Mouse (Mus musculus): ENCODE data around the gene Pip4p1. TPM values are rescaled to one million over a fixed set of nuclear protein-coding genes. Genes with fewer than 3 reads are reported as not detected.
A peak's percentile ranks its signal among the peaks of the same experiment; 100 is the strongest.

Gene Pip4p1
- polyA plus RNA-seq, 1 experiment: 93.2 TPM

GRCm38 (mm10) chr14:50936649-50937048 is 6.0 kb upstream of the Pip4p1 start:
- WGBS: 88% methylated on average over 1 of the region's 1 CpGs
- Histone ChIP-seq H3K27ac (ENCODE audit: control insufficient read depth, insufficient read depth, low read length) (no peak overlapping the region), H3K36me3 (ENCODE audit: control insufficient read depth, insufficient read depth, low read length) (no peaks in the 10 kb centered on the region), H3K4me3 (ENCODE audit: control insufficient read depth, insufficient read depth, low read length) (no peak overlapping the region), H3K4me1 (replicated peaks; ENCODE audit: control insufficient read depth, insufficient read depth, low read length) (peaks cover under 1% of the 10 kb centered on the region; the same call in 1 of the 2 replicates), H3K27me3 (ENCODE audit: control insufficient read depth, insufficient read depth, low read length) (no peaks in the 10 kb centered on the region)
- TF ChIP-seq CTCF (IDR thresholded peaks at IDR 0.05; ENCODE audit: borderline replicate concordance, control insufficient read depth, extremely low read depth, insufficient read depth, low read length, poor library complexity): no peak
- no peak for TF ChIP-seq POLR2A (IDR thresholded peaks at IDR 0.05; ENCODE audit: control insufficient read depth, extremely low read depth, insufficient read depth, low read length, poor library complexity)
- DNase-seq: no peak

GRCm38 (mm10) chr14:50931493-50932020 is 901 bp upstream of the Pip4p1 start:
- peak overlapping the region; percentile 21; the same call in 1 of the 2 replicates for H3K27ac ChIP-seq (ENCODE audit: control insufficient read depth, insufficient read depth, low read length)
- no peak for DNase-seq
- H3K36me3 ChIP-seq (ENCODE audit: control insufficient read depth, insufficient read depth, low read length): peaks cover 10% of the 10 kb centered on the region
- WGBS: 22% methylated on average over 12 of the region's 12 CpGs
- peak overlapping the region; percentile 49 for H3K4me3 ChIP-seq (ENCODE audit: control insufficient read depth, insufficient read depth, low read length)
- no peak for TF ChIP-seq POLR2A (IDR thresholded peaks at IDR 0.05; ENCODE audit: control insufficient read depth, extremely low read depth, insufficient read depth, low read length, poor library complexity)
- TF ChIP-seq CTCF (IDR thresholded peaks at IDR 0.05; ENCODE audit: borderline replicate concordance, control insufficient read depth, extremely low read depth, insufficient read depth, low read length, poor library complexity): no peak
- peaks cover 6% of the 10 kb centered on the region for H3K4me1 ChIP-seq (replicated peaks; ENCODE audit: control insufficient read depth, insufficient read depth, low read length)
- H3K27me3 ChIP-seq (ENCODE audit: control insufficient read depth, insufficient read depth, low read length): no peaks in the 10 kb centered on the region

GRCm38 (mm10) chr14:50930377-50930753 is 291 bp downstream of the Pip4p1 start:
- under 1% methylated on average over 38 of the region's 38 CpGs for WGBS
- Histone ChIP-seq H3K4me3 (ENCODE audit: control insufficient read depth, insufficient read depth, low read length) (peak overlapping the region; percentile 71), H3K36me3 (ENCODE audit: control insufficient read depth, insufficient read depth, low read length) (peaks cover 10% of the 10 kb centered on the region), H3K27ac (ENCODE audit: control insufficient read depth, insufficient read depth, low read length) (peak overlapping the region; percentile 19; the same call in 1 of the 2 replicates), H3K4me1 (replicated peaks; ENCODE audit: control insufficient read depth, insufficient read depth, low read length) (peaks cover 9% of the 10 kb centered on the region), H3K27me3 (ENCODE audit: control insufficient read depth, insufficient read depth, low read length) (no peaks in the 10 kb centered on the region)
- DNase-seq: peak; percentile 73
- TF ChIP-seq CTCF (IDR thresholded peaks at IDR 0.05; ENCODE audit: borderline replicate concordance, control insufficient read depth, extremely low read depth, insufficient read depth, low read length, poor library complexity): no peak
- no peak for TF ChIP-seq POLR2A (IDR thresholded peaks at IDR 0.05; ENCODE audit: control insufficient read depth, extremely low read depth, insufficient read depth, low read length, poor library complexity)

- TF ChIP-seq POLR2A (IDR thresholded peaks at IDR 0.05; ENCODE audit: control insufficient read depth, extremely low read depth, insufficient read depth, low read length, poor library complexity) (no peak), CTCF (IDR thresholded peaks at IDR 0.05; ENCODE audit: borderline replicate concordance, control insufficient read depth, extremely low read depth, insufficient read depth, low read length, poor library complexity) (no peak)
- Histone ChIP-seq H3K27me3 (ENCODE audit: control insufficient read depth, insufficient read depth, low read length) (no peaks in the 10 kb centered on the region), H3K27ac (ENCODE audit: control insufficient read depth, insufficient read depth, low read length) (peak overlapping the region; percentile 19; the same call in 1 of the 2 replicates), H3K36me3 (ENCODE audit: control insufficient read depth, insufficient read depth, low read length) (peaks cover 10% of the 10 kb centered on the region), H3K4me1 (replicated peaks; ENCODE audit: control insufficient read depth, insufficient read depth, low read length) (peaks cover 9% of the 10 kb centered on the region), H3K4me3 (ENCODE audit: control insufficient read depth, insufficient read depth, low read length) (peak overlapping the region; percentile 71)
- 7% methylated on average over 10 of the region's 10 CpGs for WGBS
- DNase-seq: no peak
Measured at GRCm38 (mm10) chr14:50929951-50930350, 705 bp downstream of the Pip4p1 start.

- TF ChIP-seq CTCF (IDR thresholded peaks at IDR 0.05; ENCODE audit: borderline replicate concordance, control insufficient read depth, extremely low read depth, insufficient read depth, low read length, poor library complexity) (no peak), POLR2A (IDR thresholded peaks at IDR 0.05; ENCODE audit: control insufficient read depth, extremely low read depth, insufficient read depth, low read length, poor library complexity) (no peak)
- 96% methylated on average over 3 of the region's 3 CpGs for WGBS
- no peak overlapping the region for H3K27ac ChIP-seq (ENCODE audit: control insufficient read depth, insufficient read depth, low read length)
- no peaks in the 10 kb centered on the region for H3K27me3 ChIP-seq (ENCODE audit: control insufficient read depth, insufficient read depth, low read length)
- DNase-seq: no peak
- H3K4me3 ChIP-seq (ENCODE audit: control insufficient read depth, insufficient read depth, low read length): no peak overlapping the region
- H3K36me3 ChIP-seq (ENCODE audit: control insufficient read depth, insufficient read depth, low read length): peaks cover 10% of the 10 kb centered on the region
- peaks cover 9% of the 10 kb centered on the region for H3K4me1 ChIP-seq (replicated peaks; ENCODE audit: control insufficient read depth, insufficient read depth, low read length)
Measured at GRCm38 (mm10) chr14:50927366-50927765, 3.3 kb downstream of the Pip4p1 start.

- Histone ChIP-seq H3K4me1 (replicated peaks; ENCODE audit: control insufficient read depth, insufficient read depth, low read length) (peaks cover 8% of the 10 kb centered on the region), H3K4me3 (ENCODE audit: control insufficient read depth, insufficient read depth, low read length) (peak overlapping the region; percentile 93), H3K36me3 (ENCODE audit: control insufficient read depth, insufficient read depth, low read length) (peaks cover 10% of the 10 kb centered on the region), H3K27ac (ENCODE audit: control insufficient read depth, insufficient read depth, low read length) (peak overlapping the region; percentile 11; the same call in 1 of the 2 replicates), H3K27me3 (ENCODE audit: control insufficient read depth, insufficient read depth, low read length) (no peaks in the 10 kb centered on the region)
- TF ChIP-seq CTCF (IDR thresholded peaks at IDR 0.05; ENCODE audit: borderline replicate concordance, control insufficient read depth, extremely low read depth, insufficient read depth, low read length, poor library complexity) (no peak), POLR2A (IDR thresholded peaks at IDR 0.05; ENCODE audit: control insufficient read depth, extremely low read depth, insufficient read depth, low read length, poor library complexity) (no peak)
- 2% methylated on average over 38 of the region's 38 CpGs for WGBS
- no peak for DNase-seq
Measured at GRCm38 (mm10) chr14:50925111-50925920, 5.3 kb downstream of the Pip4p1 start.

Data from thymus, adult 2 months (tissue).